Mouse (Mus musculus): ENCODE results near the gene 1700074P13Rik. TPM values are rescaled to one million over a fixed set of nuclear protein-coding genes. Genes with fewer than 3 reads are reported as not detected.
"Not testable (repeated sequence)": the region's sequence is repeated elsewhere in the genome, so short reads cannot be mapped to it uniquely, and the experiment has no call there.

The 1700074P13Rik gene
- not detected for total RNA-seq (2021)

GRCm38 (mm10) chr6:40940457-40940856 is at the start of gene 1700074P13Rik:
1700074P13Rik (minus strand) TSS chr6:40940557.
- no peak for DNase-seq

GRCm38 (mm10) chr6:40964454-40964853 is 24.1 kb upstream of the 1700074P13Rik start, which contains the start of gene 1810009J06Rik:
1810009J06Rik (plus strand) TSS chr6:40964754.
- not testable (repeated sequence) for DNase-seq

GRCm38 (mm10) chr6:40953716-40954115 is 13.4 kb upstream of the 1700074P13Rik start:
- DNase-seq: no peak

GRCm38 (mm10) chr6:40951770-40952169 is 11.4 kb upstream of the 1700074P13Rik start, which contains the start of gene Gm4744:
Gm4744 (minus strand) TSS chr6:40951870.
- DNase-seq: no peak

- DNase-seq: no peak
Measured at GRCm38 (mm10) chr6:40919954-40920353, 20.4 kb downstream of the 1700074P13Rik start.

GRCm38 (mm10) chr6:40900287-40900686 is 40.1 kb downstream of the 1700074P13Rik start, which contains the start of gene Prss58:
Prss58 (minus strand) TSS chr6:40900387.
- DNase-seq: no peak

GRCm38 (mm10) chr6:40894716-40895115 is 45.6 kb downstream of the 1700074P13Rik start:
- no peak for DNase-seq

GRCm38 (mm10) chr6:40893577-40893976 is 46.8 kb downstream of the 1700074P13Rik start:
- DNase-seq: no peak

- DNase-seq: no peak
Measured at GRCm38 (mm10) chr6:40891754-40892153, 48.6 kb downstream of the 1700074P13Rik start.

GRCm38 (mm10) chr6:40890973-40891372 is 49.4 kb downstream of the 1700074P13Rik start:
- no peak for DNase-seq

GRCm38 (mm10) chr6:40887394-40887793 is 53.0 kb downstream of the 1700074P13Rik start, which contains the start of gene Moxd2:
Moxd2 (minus strand) TSS chr6:40887494.
- DNase-seq: no peak

Other genes starting within 250 kb of the 1700074P13Rik start
- not detected for gene Moxd2, start 53.1 kb downstream of the 1700074P13Rik start, total RNA-seq (2021)
- not detected for gene Prss58, start 40.2 kb downstream of the 1700074P13Rik start, total RNA-seq (2021)
- gene Gm4744, start 11.3 kb upstream of the 1700074P13Rik start, total RNA-seq (2021): not detected
- not detected for gene 1810009J06Rik, start 24.2 kb upstream of the 1700074P13Rik start, total RNA-seq (2021)
- not detected for gene Gm2663, start 58.9 kb upstream of the 1700074P13Rik start, total RNA-seq (2021)
- gene 2210010C04Rik, start 95.0 kb upstream of the 1700074P13Rik start, total RNA-seq (2021): not detected